Mouse (Mus musculus) stomach, embryonic 14.5 days (tissue): ENCODE data around the gene Ccdc116. TPM values are rescaled to one million over a fixed set of nuclear protein-coding genes. Genes with fewer than 3 reads are reported as not detected.

Experiments used
- microRNA counts: library from miRNA; unstranded; fragments of <30 nt; microRNA quantifications from one replicate; lab custom pipeline; 2016
- microRNA-seq: library from miRNA; unstranded; fragments of <30 nt; microRNA quantifications from one replicate; pipeline ENCODE4, GENCODE M21; 2016
- polyA plus RNA-seq: library from polyadenylated mRNA; unstranded; fragments of >200 nt; fragmentation: Nextera tagmentation; extraction: Ambion mirVana; gene quantifications from 2 replicates; pipeline ENCODE4 v1.2.1, GENCODE M21; 2014

The Ccdc116 gene
- polyA plus RNA-seq, 1 experiment from 2014 or later: 1.0 TPM

MicroRNAs encoded within 50 kb of the gene (microRNA counts, 519-probe panel; counts per million panel counts)
- microRNA mmu-miR-130b (lab: Ali Mortazavi, UCI) (4,320 counts per million, percentile 86 among the panel's probes with 10 or more counts), microRNA mmu-miR-301b (lab: Ali Mortazavi, UCI) (2,910 counts per million, percentile 51 among the panel's probes with 10 or more counts)

Small RNA genes lying within 50 kb of the gene (microRNA-seq; reads per million reads assigned to microRNA genes)
- gene Mir130b (6,990 reads per million, percentile 91 among the genes with 10 or more reads in this experiment), gene Mir301b (104 reads per million, percentile 48 among the genes with 10 or more reads in this experiment)

Other genes starting within 250 kb of the Ccdc116 start
- 177 and 185 TPM in 2 replicates for gene Mapk1, start 163.8 kb downstream of the Ccdc116 start, polyA plus RNA-seq
- 33.5 and 35.0 TPM in 2 replicates for gene Ypel1, start 77.5 kb downstream of the Ccdc116 start, polyA plus RNA-seq
- 134 and 136 TPM in 2 replicates for gene Ppil2, start 36.0 kb downstream of the Ccdc116 start, polyA plus RNA-seq
- 25.5 and 35.5 TPM in 2 replicates for gene 2610318N02Rik, start 22.1 kb downstream of the Ccdc116 start, polyA plus RNA-seq
- gene Sdf2l1, start 14.8 kb downstream of the Ccdc116 start, polyA plus RNA-seq: 39.2 and 45.3 TPM in 2 replicates
- gene Ydjc, start 2.6 kb downstream of the Ccdc116 start, polyA plus RNA-seq: 9.1 and 12.6 TPM in 2 replicates
- 325 and 353 TPM in 2 replicates for gene Ube2l3, start 55.4 kb upstream of the Ccdc116 start, polyA plus RNA-seq
- gene Rimbp3, start 61.4 kb upstream of the Ccdc116 start, polyA plus RNA-seq: 0.65 and 0.69 TPM in 2 replicates
- gene Hic2, start 86.3 kb upstream of the Ccdc116 start, polyA plus RNA-seq: 4.8 and 5.2 TPM in 2 replicates
- 11.7 and 11.8 TPM in 2 replicates for gene Tmem191c, start 128.8 kb upstream of the Ccdc116 start, polyA plus RNA-seq
- gene Serpind1, start 184.1 kb upstream of the Ccdc116 start, polyA plus RNA-seq: 0.15 and 0.22 TPM in 2 replicates